Mouse (Mus musculus): ENCODE results near the gene Clec12a. TPM values are rescaled to one million over a fixed set of nuclear protein-coding genes. Genes with fewer than 3 reads are reported as not detected.

Clec12a gene
- polyA plus RNA-seq (2014; fragmentation: Illumina TruSeq; extraction: RNeasy Lipid Tissue Mini Kit (QIAGEN cat#74804); ENCODE audit: insufficient read depth, low read depth, low replicate concordance), result 9.2 TPM

DNA sequence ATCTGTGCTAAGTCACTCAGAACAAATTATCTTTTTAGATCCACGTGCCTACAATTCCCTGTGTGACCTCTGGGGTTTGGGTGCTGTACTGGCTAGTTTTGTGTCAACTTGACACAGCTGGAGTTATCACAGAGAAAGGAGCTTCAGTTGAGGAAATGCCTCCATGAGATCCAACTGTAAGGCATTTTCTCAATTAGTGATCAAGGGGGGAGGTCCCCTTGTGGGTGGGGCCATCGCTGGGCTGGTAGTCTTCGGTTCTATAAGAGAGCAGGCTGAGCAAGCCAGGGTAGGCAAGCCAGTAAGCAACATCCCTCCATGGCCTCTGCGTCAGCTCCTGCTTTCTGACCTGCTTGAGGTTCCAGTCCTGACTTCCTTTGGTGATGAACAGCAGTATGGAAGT, at the start of gene Clec12a:
Gene Clec12a, plus strand, starts transcription at position 301 of the 400 bp plus-strand sequence.

DNA sequence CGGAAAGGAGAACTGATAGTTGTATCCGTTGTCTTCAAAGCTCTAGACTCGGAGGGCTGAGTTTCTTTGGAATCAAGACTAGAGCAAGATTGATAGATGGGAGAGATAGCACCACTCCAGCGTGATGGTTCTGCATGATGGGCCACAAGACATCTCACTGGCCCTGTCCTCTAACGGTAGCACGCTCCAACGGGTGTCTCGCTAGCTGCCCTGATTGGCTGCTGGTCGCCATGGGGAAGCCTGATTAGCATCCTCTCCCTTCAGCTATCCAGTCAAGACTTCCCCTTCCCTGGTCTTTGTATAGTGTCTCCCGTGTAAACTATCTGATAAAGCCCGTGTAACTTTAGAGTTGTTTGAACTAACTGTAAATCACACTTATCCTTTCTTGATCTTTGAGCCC, 10.9 kb upstream of the Clec12a start, which contains the start of gene 4922502D21Rik:
Gene 4922502D21Rik, minus strand, starts transcription at position 187 of the 400 bp plus-strand sequence.

DNA sequence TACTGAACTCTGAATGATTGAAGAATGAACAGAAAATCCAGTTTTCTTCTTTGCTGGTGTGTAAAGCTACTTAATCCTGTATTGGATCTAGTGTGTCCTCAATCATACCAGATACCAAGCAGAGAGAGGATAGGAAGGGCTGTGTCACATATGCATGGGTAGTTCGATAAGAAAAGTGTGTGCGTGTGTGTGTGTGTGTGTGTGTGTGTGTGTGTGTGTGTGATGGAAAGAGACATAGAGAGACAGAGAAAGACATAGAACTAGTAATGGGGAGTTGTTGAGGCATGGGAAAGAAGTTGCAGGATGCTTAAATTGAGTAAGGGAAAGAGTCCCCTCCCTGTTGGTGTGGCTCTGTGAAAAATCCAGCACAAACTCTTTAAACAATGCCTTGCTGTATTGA, 43.3 kb downstream of the Clec12a start, which contains the start of gene Clec12b:
Gene Clec12b, minus strand, starts transcription at position 101 of the 400 bp plus-strand sequence.

DNA sequence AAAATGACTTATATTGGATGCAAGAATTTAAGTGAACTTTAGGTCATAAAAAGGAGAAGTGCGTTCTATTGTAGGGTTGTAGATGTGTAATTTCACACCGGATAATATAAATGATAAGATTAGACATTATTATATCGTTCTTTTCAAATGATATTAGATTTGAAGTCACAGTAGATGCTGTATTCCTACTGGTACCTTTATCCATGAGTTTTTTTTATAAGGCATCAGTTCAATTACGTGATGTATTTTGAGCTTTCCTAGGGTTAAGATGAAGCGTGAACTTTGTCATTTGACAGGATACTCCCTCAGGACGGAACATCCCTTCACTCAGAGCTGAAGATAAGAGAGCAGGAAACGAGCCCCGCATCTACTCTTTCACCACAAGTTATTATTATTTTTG, 54.5 kb downstream of the Clec12a start, which contains the start of gene Clec1b:
Gene Clec1b, plus strand, starts transcription at position 301 of the 400 bp plus-strand sequence.

DNA sequence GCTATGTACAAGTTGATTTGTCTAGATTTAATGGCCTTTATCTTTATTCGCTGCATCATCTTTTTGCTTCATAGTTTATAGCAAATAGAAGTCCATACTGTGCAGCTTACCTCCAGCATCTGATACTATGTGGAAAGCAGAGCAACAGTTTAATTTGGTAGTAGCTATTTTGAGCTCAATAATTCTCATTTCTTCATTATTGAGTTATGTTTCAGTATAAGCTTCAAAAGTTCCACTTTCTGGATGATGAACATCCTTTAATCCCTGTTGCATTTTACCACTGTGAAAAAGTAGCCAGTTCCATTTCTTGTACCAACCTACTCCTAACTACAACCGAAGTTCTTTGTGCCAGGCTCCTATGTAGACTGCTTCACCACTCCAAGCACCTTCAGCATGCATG, 66.1 kb downstream of the Clec12a start, which contains the start of gene Clec9a:
Gene Clec9a, plus strand, starts transcription at position 301 of the 400 bp plus-strand sequence.

Other genes with a start within 250 kb of the Clec12a start
- gene Clec2e, start 241.8 kb upstream of the Clec12a start, polyA plus RNA-seq (2014; fragmentation: Illumina TruSeq; extraction: RNeasy Lipid Tissue Mini Kit (QIAGEN cat#74804); ENCODE audit: insufficient read depth, low read depth, low replicate concordance), result not detected
- gene Clec2d, start 162.1 kb upstream of the Clec12a start, polyA plus RNA-seq (2014; fragmentation: Illumina TruSeq; extraction: RNeasy Lipid Tissue Mini Kit (QIAGEN cat#74804); ENCODE audit: insufficient read depth, low read depth, low replicate concordance), result 369 TPM
- 10.8 TPM for gene Cd69, start 67.3 kb upstream of the Clec12a start, polyA plus RNA-seq (2014; fragmentation: Illumina TruSeq; extraction: RNeasy Lipid Tissue Mini Kit (QIAGEN cat#74804); ENCODE audit: insufficient read depth, low read depth, low replicate concordance)
- not detected for gene 4922502D21Rik, start 10.9 kb upstream of the Clec12a start, polyA plus RNA-seq (2014; fragmentation: Illumina TruSeq; extraction: RNeasy Lipid Tissue Mini Kit (QIAGEN cat#74804); ENCODE audit: insufficient read depth, low read depth, low replicate concordance)
- 6.7 TPM for gene Clec12b, start 43.2 kb downstream of the Clec12a start, polyA plus RNA-seq (2014; fragmentation: Illumina TruSeq; extraction: RNeasy Lipid Tissue Mini Kit (QIAGEN cat#74804); ENCODE audit: insufficient read depth, low read depth, low replicate concordance)
- 6.6 TPM for gene Clec1b, start 54.6 kb downstream of the Clec12a start, polyA plus RNA-seq (2014; fragmentation: Illumina TruSeq; extraction: RNeasy Lipid Tissue Mini Kit (QIAGEN cat#74804); ENCODE audit: insufficient read depth, low read depth, low replicate concordance)
- gene Clec9a, start 66.2 kb downstream of the Clec12a start, polyA plus RNA-seq (2014; fragmentation: Illumina TruSeq; extraction: RNeasy Lipid Tissue Mini Kit (QIAGEN cat#74804); ENCODE audit: insufficient read depth, low read depth, low replicate concordance), result 2.5 TPM
- 38.0 TPM for gene Clec1a, start 109.3 kb downstream of the Clec12a start, polyA plus RNA-seq (2014; fragmentation: Illumina TruSeq; extraction: RNeasy Lipid Tissue Mini Kit (QIAGEN cat#74804); ENCODE audit: insufficient read depth, low read depth, low replicate concordance)
- 2.9 TPM for gene Olr1, start 164.5 kb downstream of the Clec12a start, polyA plus RNA-seq (2014; fragmentation: Illumina TruSeq; extraction: RNeasy Lipid Tissue Mini Kit (QIAGEN cat#74804); ENCODE audit: insufficient read depth, low read depth, low replicate concordance)
- 0.35 TPM for gene Tmem52b, start 169.9 kb downstream of the Clec12a start, polyA plus RNA-seq (2014; fragmentation: Illumina TruSeq; extraction: RNeasy Lipid Tissue Mini Kit (QIAGEN cat#74804); ENCODE audit: insufficient read depth, low read depth, low replicate concordance)
- gene Gabarapl1, start 190.5 kb downstream of the Clec12a start, polyA plus RNA-seq (2014; fragmentation: Illumina TruSeq; extraction: RNeasy Lipid Tissue Mini Kit (QIAGEN cat#74804); ENCODE audit: insufficient read depth, low read depth, low replicate concordance), result 130 TPM
- gene Klre1, start 235.2 kb downstream of the Clec12a start, polyA plus RNA-seq (2014; fragmentation: Illumina TruSeq; extraction: RNeasy Lipid Tissue Mini Kit (QIAGEN cat#74804); ENCODE audit: insufficient read depth, low read depth, low replicate concordance), result 4.0 TPM
- gene Klrd1, start 249.1 kb downstream of the Clec12a start, polyA plus RNA-seq (2014; fragmentation: Illumina TruSeq; extraction: RNeasy Lipid Tissue Mini Kit (QIAGEN cat#74804); ENCODE audit: insufficient read depth, low read depth, low replicate concordance), result 13.5 TPM

Measured in lung, adult 10 weeks (tissue).